Mouse (Mus musculus) spleen, adult 2 months (tissue): Measurements from ENCODE around the gene Shkbp1.

Experiments
- CTCF ChIP-seq: fragments of 200-500 bp; IDR thresholded peaks from 2 replicates; pipeline ENCODE4 v1.5.1; 2011; ENCODE audit warnings: mild to moderate bottlenecking, inconsistent platforms; ENCODE audit not compliant: insufficient read depth, insufficient read length, insufficient replicate concordance; ENCODE audit errors: extremely low read depth
- POLR2A ChIP-seq: fragments of 200-500 bp; IDR thresholded peaks from 2 replicates; pipeline ENCODE4 v1.6.1; 2011; ENCODE audit warnings: low read depth, low read length, inconsistent platforms

- no peak for TF ChIP-seq CTCF
- TF ChIP-seq POLR2A = no peak
These were observed 25.8 kb downstream of the Shkbp1 start for GRCm38 (mm10) chr7:27329981-27330380.
